Mouse (Mus musculus): ENCODE data around the gene Fgf18.
A peak's percentile ranks its signal among the peaks of the same experiment; 100 is the strongest.

The Fgf18 gene

GRCm38 (mm10) chr11:33150364-33150763 is 3.2 kb upstream of the Fgf18 start:
- DNase-seq (ENCODE audit: low spot score): no peak

DNA sequence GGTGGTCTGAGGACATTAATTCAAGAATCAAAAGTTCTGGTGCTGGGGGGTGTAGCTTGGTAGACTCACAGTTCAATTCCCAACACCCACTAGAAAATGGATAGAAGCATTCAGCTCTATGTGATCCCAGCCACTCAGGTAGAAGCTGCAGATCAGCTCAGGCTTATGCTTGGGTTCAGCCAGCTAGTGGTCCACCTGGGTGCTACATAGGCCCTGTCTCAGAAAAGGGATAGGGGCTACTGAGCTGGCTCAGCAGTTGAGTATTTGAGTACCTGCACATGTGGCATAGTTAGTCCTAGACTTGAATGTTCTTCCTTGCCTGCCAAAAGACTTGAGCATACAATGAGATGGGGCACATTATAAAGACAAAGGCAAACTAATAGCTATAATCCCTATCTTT is 2.3 kb upstream of the Fgf18 start:
- DNase-seq (ENCODE audit: low spot score): no peak

- DNase-seq (ENCODE audit: low spot score): no peak
These were observed 1.9 kb upstream of the Fgf18 start for GRCm38 (mm10) chr11:33149088-33149436.

GRCm38 (mm10) chr11:33148338-33149087 is 1.3 kb upstream of the Fgf18 start:
- peak; percentile 77 for DNase-seq (ENCODE audit: low spot score)

- peak; percentile 61 for DNase-seq (ENCODE audit: low spot score)
These were observed 555 bp upstream of the Fgf18 start for GRCm38 (mm10) chr11:33147572-33148337.

DNA sequence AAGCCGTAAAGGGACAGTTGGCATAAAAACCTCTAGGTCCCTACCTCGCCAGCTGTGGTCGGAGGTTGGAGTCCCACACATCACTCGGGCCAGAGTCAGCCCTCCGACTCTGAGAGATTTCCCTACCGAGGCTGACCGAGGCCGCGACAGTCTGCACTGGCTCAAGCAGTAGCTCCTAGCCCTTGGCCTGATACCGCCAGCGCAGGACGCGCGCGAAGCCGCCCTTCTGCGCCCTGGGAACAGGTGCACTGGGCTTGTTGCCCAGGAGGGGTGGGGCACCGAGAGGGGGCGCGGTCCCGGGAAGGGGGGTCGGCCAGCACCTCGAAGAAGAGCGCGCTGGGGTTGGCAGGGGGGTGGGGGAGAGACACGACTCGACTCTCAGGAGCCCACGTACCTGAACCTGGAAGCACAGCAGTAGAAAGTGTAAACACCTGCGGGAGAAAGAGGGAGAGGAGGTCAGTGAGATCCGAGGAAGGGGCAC is 509 bp downstream of the Fgf18 start:
- peak; percentile 43 for DNase-seq (ENCODE audit: low spot score)

- peak; percentile 63 for DNase-seq (ENCODE audit: low spot score)
These were observed 1.1 kb downstream of the Fgf18 start for GRCm38 (mm10) chr11:33146143-33146497.

GRCm38 (mm10) chr11:33145201-33146142 is 1.7 kb downstream of the Fgf18 start:
- no peak for DNase-seq (ENCODE audit: low spot score)

- peak; percentile 31 for DNase-seq (ENCODE audit: low spot score)
These were observed 3.3 kb downstream of the Fgf18 start for GRCm38 (mm10) chr11:33143906-33144305.

- DNase-seq (ENCODE audit: low spot score): peak; percentile 42
These were observed 4.4 kb downstream of the Fgf18 start for GRCm38 (mm10) chr11:33142801-33143200.

GRCm38 (mm10) chr11:33140111-33140460 is 7.1 kb downstream of the Fgf18 start:
- DNase-seq (ENCODE audit: low spot score): no peak

DNA sequence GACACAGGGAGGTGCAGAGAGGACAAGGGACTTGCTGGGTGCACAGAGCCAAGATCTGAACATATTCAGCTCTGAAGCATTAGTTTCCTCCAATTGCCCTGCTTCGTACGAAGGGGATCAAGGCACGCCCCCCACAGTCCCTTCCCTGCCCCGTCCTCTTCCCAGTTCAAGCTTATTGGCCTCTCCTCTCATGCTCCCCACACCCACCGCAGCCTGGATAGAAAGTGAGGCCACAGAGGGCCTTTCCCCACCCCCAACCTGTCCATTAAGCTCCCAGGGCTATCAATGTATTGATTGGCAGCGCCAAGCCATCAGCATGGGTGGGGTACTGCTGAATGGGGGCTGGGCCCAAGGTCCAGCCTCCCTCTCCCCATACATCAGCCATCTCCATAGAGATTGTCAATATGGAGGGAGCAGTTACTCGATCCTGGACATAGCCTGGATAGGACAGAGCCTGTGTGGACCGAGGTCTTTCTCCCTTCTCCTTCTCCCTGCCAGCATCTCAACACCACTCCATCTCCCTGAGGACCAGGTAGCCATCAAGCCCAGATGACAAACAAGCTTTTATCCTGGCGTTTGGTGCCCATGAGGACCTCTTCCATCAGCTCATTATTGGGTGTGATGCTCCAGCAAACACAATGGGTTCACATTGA is 7.6 kb downstream of the Fgf18 start:
- no peak for DNase-seq (ENCODE audit: low spot score)

DNA sequence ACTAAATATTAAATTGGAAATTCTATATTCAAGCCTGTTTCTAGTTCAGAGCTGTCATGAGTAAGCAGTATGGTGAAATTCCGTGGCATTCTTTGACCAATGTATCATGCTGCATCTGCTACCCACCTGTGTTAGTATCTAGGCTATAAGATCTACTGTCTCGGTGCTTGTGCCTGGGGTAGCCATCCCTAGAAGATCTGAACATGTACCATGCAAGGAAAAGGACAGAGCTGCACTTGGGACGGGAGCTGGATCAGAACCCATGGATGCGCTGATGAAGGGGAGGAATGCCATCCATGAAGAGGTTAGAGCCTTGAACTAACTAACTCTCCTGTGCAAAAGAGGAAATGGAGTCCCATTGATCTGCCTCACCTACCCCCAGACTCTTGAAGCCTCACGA is 8.5 kb downstream of the Fgf18 start:
- DNase-seq (ENCODE audit: low spot score): no peak

- DNase-seq (ENCODE audit: low spot score): no peak
These were observed 12.7 kb downstream of the Fgf18 start for GRCm38 (mm10) chr11:33134391-33134986.

DNA sequence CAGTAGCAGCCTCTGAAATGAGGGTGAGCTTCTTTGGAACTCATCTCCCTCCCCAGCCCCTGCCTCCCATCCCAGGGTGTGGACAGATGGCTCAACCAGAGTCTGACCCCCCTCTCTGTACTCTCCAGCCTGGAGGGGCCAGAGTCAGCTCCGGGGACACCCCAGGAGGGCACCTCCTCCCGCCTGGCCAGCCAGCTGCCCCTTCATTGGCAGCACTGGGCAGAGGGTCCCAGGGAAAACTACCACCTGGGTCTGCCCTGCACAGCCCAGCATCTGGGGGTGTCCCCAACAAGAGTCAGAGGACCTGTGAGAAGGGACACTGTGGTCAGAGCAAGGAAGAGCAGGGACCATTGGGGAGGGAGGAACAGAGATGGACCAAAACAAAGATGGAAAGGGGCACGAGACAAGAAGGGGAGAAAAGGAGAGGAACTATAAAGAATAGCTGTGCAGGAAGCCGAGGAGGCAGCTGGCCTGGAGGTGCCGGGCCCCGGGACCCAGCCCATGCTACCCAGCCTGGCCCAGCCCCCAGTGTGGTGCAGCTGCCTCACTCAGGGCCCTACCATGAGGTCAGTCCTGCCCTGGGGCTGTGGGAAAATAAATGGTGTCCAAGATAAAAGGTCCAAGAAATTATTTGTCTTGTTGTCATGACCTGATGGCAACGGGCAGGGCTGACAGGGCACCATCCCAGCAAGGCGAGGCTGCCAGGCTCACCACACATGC is 14.4 kb downstream of the Fgf18 start:
- no peak for DNase-seq (ENCODE audit: low spot score)

DNA sequence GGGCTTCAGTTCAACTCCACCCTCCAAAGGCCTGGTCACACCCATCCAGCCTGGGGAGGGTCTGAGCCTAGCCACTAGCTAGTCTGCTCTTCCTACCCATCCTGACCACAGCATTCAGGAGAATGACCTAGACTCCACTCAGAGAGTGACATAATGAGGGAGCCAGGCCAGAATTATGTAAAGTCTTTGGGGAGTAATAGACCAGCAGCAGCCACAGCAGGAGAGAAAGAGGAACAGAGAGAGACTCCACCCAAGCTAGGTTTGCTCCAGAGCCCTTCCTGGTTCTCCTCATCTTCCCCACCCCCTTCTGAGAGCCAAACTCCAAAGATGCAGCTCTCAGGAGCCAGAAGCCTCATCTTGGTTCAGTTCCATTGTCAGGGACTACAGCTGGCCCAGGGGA is 20.1 kb downstream of the Fgf18 start:
- DNase-seq (ENCODE audit: low spot score): no peak

DNA sequence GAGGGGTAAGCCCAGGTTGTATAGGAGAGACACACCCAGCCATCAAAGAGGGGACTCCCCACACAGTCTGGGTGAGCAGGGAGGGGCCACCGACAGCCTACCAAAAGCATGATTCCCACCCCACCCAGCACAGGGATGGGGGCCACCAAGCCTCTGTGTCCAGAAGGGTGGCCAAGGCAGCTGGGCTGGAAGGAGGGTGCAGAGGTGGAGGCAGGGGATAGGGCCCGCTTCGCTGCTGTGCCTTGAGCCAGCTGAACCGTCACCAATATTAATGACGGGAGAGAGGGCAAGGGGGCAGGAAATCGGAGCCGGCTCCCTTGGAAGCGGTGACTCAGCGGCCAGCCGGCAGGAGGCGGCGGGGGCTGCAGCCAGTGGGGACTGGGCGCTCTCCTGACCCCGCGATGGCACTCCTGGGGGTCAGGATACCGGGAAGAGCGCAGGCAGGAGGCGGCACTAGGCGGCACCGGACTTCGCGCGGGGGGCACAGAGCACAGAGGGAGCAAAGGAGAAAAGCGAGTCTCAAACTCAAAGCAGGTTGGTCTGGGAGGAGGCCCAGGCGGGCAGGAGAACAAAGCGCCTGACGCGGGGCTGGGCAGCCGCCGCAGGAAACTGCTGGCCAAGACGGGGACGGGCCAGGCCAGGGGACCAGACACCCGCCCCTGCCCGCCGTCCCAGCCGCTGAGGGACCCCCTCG is 24.5 kb downstream of the Fgf18 start:
- peak; percentile 23 for DNase-seq (ENCODE audit: low spot score)

GRCm38 (mm10) chr11:33119556-33119955 is 27.6 kb downstream of the Fgf18 start:
- DNase-seq (ENCODE audit: low spot score): no peak

- DNase-seq (ENCODE audit: low spot score): no peak
These were observed 28.1 kb downstream of the Fgf18 start for GRCm38 (mm10) chr11:33119116-33119515.

- DNase-seq (ENCODE audit: low spot score): no peak
These were observed 28.7 kb downstream of the Fgf18 start for GRCm38 (mm10) chr11:33118480-33118879.

Measured in ovary, postnatal 36 days (tissue).